In the genomic region with DNA sequence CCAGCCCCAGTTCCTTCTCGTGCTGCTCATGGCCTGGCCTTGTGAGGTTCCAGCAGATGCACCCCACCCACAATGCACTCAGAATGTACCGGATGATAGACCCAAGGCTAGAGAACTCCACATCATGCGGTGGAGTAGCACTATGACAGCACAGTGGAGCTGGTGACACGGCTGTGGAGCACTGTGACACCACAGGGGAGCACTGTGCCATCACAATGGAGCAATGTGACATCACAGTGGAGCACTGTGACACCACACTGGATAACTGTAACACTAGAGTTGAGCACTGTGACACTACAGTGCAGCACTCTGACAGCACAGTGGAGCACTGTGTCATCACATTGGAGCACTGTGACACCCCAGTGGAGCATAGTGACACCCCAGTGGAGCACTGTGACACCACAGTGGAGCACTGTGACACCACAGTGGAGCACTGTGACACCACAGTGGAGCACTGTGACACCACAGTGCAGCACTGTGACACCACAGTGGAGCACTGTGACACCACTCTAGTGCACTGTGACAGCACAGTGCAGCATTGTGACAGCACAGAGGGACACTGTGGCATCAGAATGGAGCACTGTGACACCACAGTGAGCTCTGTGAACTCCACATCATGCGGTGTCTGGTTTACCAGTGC, we compare ENCODE assay signal across 7 mouse cellular contexts.
DNase-seq lines count a peak whose midpoint lies in the region; ATAC-seq lines count a peak whose summit lies in the region.

No protein-coding gene starts in this region.

- no peak overlapping the region for H3K27ac ChIP-seq in lung, embryonic 16.5 days (ENCODE audit: low read length)
- no peak overlapping the region for H3K27ac ChIP-seq in liver, embryonic 13.5 days
- H3K27ac ChIP-seq in stomach, embryonic 15.5 days = no peak overlapping the region

- H3K9ac ChIP-seq in lung, embryonic 16.5 days (ENCODE audit: low read length) = no peak overlapping the region
- no peak overlapping the region for H3K9ac ChIP-seq in liver, embryonic 13.5 days
- no peak overlapping the region for H3K9ac ChIP-seq in stomach, embryonic 15.5 days

- H3K36me3 ChIP-seq in lung, embryonic 16.5 days (ENCODE audit: control insufficient read depth, insufficient read depth, low read length) = no peaks in the 10 kb centered on the region
- H3K36me3 ChIP-seq in liver, embryonic 13.5 days = no peaks in the 10 kb centered on the region
- H3K36me3 ChIP-seq in stomach, embryonic 15.5 days = no peaks in the 10 kb centered on the region

- no peaks in the 10 kb centered on the region for H3K27me3 ChIP-seq in lung, embryonic 16.5 days (ENCODE audit: control insufficient read depth, insufficient read depth, low read depth, low read length)
- no peaks in the 10 kb centered on the region for H3K27me3 ChIP-seq in liver, embryonic 13.5 days
- H3K27me3 ChIP-seq in stomach, embryonic 15.5 days (replicated peaks) = no peaks in the 10 kb centered on the region

- H3K4me1 ChIP-seq in lung, embryonic 16.5 days (replicated peaks; ENCODE audit: control insufficient read depth, insufficient read depth, low read length) = no peaks in the 10 kb centered on the region
- no peaks in the 10 kb centered on the region for H3K4me1 ChIP-seq in liver, embryonic 13.5 days (replicated peaks)
- peaks cover 1% of the 10 kb centered on the region; the same call in 1 of the 2 replicates for H3K4me1 ChIP-seq in stomach, embryonic 15.5 days

- peak; percentile 87 for ATAC-seq in lung, embryonic 16.5 days (ENCODE audit: low read depth)
- peak; percentile 58 for ATAC-seq in granulocyte monocyte progenitor cell, adult 5-6 weeks (replicated peaks; ENCODE audit: poor library complexity, severe bottlenecking)
- peak; percentile 74 for ATAC-seq in liver, embryonic 13.5 days (ENCODE audit: low read depth)
- peak; percentile 90 for ATAC-seq in stomach, embryonic 15.5 days (ENCODE audit: insufficient read depth, low FRiP score, low read depth)

- 84% methylated on average over 5 of the region's 5 CpGs for WGBS in lung, embryonic 16.5 days
- 68% methylated on average over 5 of the region's 5 CpGs for WGBS in liver, embryonic 13.5 days (ENCODE audit: insufficient replicate concordance)
- 85% methylated on average over 5 of the region's 5 CpGs for WGBS in stomach, embryonic 15.5 days

- no peak for DNase-seq in lung, postnatal 4 days
- DNase-seq in liver, embryonic 13.5 days = no peak
- DNase-seq in cerebellum, postnatal 25 days = no peak
- no peak for DNase-seq in Muller cell, postnatal 12 days (ENCODE audit: inconsistent ontology term)

- no peaks in the 10 kb centered on the region for H3K9me3 ChIP-seq in lung, embryonic 16.5 days (ENCODE audit: control insufficient read depth, low read length)
- no peaks in the 10 kb centered on the region for H3K9me3 ChIP-seq in liver, embryonic 13.5 days (replicated peaks)
- no peaks in the 10 kb centered on the region for H3K9me3 ChIP-seq in stomach, embryonic 15.5 days

- no peak overlapping the region for H3K4me2 ChIP-seq in lung, embryonic 16.5 days (ENCODE audit: low read depth, low read length)
- no peak overlapping the region for H3K4me2 ChIP-seq in liver, embryonic 13.5 days
- H3K4me2 ChIP-seq in stomach, embryonic 15.5 days = no peak overlapping the region

- no peak overlapping the region for H3K4me3 ChIP-seq in lung, embryonic 16.5 days (ENCODE audit: low read length)
- no peak overlapping the region for H3K4me3 ChIP-seq in liver, embryonic 13.5 days (replicated peaks)
- H3K4me3 ChIP-seq in stomach, embryonic 15.5 days (replicated peaks) = no peak overlapping the region
